Mouse (Mus musculus): ENCODE measurements at regions not wholly inside any gene's neighbourhood (a gene's known extent, or its start where the extent isn't known, plus 50 kb on each side); places are given as distances from the start of the nearest gene placed in this dataset.

DNA sequence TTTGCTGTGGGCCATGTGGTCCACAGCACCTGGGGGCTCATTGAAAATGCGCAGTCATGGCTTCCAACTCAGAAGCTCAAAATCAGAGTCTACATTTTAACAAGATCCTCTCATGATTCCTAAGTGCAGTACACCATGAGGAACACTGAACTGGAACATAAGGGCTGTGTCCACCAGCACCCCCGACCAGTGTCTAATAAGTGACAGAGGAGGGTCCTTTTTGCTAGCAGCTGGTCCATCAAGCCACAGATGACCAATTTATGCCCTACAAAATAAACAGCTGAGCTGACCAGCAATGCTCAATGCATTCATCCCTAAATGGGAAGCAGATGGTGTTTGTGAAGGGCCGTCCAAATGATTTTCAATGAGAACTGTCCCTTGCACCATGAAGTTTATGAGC is 1478.7 kb upstream of the Lrrc6 start:
- 82% methylated on average over 3 of the region's 3 CpGs for WGBS
- Histone ChIP-seq H3K4me3 (ENCODE audit: insufficient read depth, low read depth, low read length) (no peak overlapping the region), H3K4me1 (ENCODE audit: control insufficient read depth, insufficient read depth, low read length) (no peaks in the 10 kb centered on the region), H3K27ac (ENCODE audit: insufficient read depth, low read depth, low read length) (no peak overlapping the region)
- no peak for TF ChIP-seq CTCF (IDR thresholded peaks at IDR 0.05; ENCODE audit: insufficient read depth, low read depth, low read length)

GRCm38 (mm10) chr15:67977210-67977609 is 1476.5 kb upstream of the Lrrc6 start:
- Histone ChIP-seq H3K4me1 (ENCODE audit: control insufficient read depth, insufficient read depth, low read length) (no peaks in the 10 kb centered on the region), H3K27ac (ENCODE audit: insufficient read depth, low read depth, low read length) (no peak overlapping the region), H3K4me3 (ENCODE audit: insufficient read depth, low read depth, low read length) (no peak overlapping the region)
- 87% methylated on average over 2 of the region's 2 CpGs for WGBS
- TF ChIP-seq CTCF (IDR thresholded peaks at IDR 0.05; ENCODE audit: insufficient read depth, low read depth, low read length), result no peak

- no peak for TF ChIP-seq CTCF (IDR thresholded peaks at IDR 0.05; ENCODE audit: insufficient read depth, low read depth, low read length)
- TF ChIP-seq POLR2A (IDR thresholded peaks at IDR 0.05; ENCODE audit: insufficient read depth, low read depth, low read length), result no peak
- H3K27ac ChIP-seq (ENCODE audit: insufficient read depth, low read depth, low read length), result no peak overlapping the region
- no peak overlapping the region for H3K4me3 ChIP-seq (ENCODE audit: insufficient read depth, low read depth, low read length)
- 79% methylated on average over 3 of the region's 3 CpGs for WGBS
- no peaks in the 10 kb centered on the region for H3K4me1 ChIP-seq (ENCODE audit: control insufficient read depth, insufficient read depth, low read length)
Measured at GRCm38 (mm10) chr15:67971998-67972397, 1471.3 kb upstream of the Lrrc6 start.

DNA sequence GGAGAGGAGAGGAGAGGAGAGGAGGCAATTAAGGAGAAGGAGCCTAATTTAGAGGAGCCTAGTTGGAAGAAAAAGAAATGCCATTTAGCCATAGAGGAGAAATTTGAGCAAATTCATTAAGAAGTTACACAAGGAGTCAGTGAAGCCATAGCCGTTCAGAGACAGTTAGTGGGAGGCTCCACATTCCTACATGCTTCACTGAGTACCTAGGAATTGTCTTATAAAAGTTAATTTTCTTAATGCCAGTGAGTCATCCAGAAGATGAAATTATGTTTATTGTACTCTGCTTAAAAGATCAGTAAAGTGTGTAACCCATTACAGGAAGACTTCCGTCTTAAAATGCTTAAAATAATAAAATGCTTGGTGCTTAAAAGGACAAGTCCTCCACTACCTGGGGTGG is 1453.5 kb upstream of the Lrrc6 start:
- TF ChIP-seq POLR2A (IDR thresholded peaks at IDR 0.05; ENCODE audit: insufficient read depth, low read depth, low read length) (no peak), CTCF (IDR thresholded peaks at IDR 0.05; ENCODE audit: insufficient read depth, low read depth, low read length) (no peak)
- 46% methylated on average over 2 of the region's 2 CpGs for WGBS
- no peak overlapping the region for H3K27ac ChIP-seq (ENCODE audit: insufficient read depth, low read depth, low read length)
- H3K4me3 ChIP-seq (ENCODE audit: insufficient read depth, low read depth, low read length), result no peak overlapping the region
- H3K4me1 ChIP-seq (ENCODE audit: control insufficient read depth, insufficient read depth, low read length), result no peaks in the 10 kb centered on the region

- Histone ChIP-seq H3K4me3 (ENCODE audit: insufficient read depth, low read depth, low read length) (no peak overlapping the region), H3K27ac (ENCODE audit: insufficient read depth, low read depth, low read length) (no peak overlapping the region), H3K4me1 (ENCODE audit: control insufficient read depth, insufficient read depth, low read length) (no peaks in the 10 kb centered on the region)
- TF ChIP-seq POLR2A (IDR thresholded peaks at IDR 0.05; ENCODE audit: insufficient read depth, low read depth, low read length) (no peak), CTCF (IDR thresholded peaks at IDR 0.05; ENCODE audit: insufficient read depth, low read depth, low read length) (no peak)
- WGBS, result 57% methylated on average over 6 of the region's 6 CpGs
Measured at GRCm38 (mm10) chr15:67950281-67951040, 1449.8 kb upstream of the Lrrc6 start.

DNA sequence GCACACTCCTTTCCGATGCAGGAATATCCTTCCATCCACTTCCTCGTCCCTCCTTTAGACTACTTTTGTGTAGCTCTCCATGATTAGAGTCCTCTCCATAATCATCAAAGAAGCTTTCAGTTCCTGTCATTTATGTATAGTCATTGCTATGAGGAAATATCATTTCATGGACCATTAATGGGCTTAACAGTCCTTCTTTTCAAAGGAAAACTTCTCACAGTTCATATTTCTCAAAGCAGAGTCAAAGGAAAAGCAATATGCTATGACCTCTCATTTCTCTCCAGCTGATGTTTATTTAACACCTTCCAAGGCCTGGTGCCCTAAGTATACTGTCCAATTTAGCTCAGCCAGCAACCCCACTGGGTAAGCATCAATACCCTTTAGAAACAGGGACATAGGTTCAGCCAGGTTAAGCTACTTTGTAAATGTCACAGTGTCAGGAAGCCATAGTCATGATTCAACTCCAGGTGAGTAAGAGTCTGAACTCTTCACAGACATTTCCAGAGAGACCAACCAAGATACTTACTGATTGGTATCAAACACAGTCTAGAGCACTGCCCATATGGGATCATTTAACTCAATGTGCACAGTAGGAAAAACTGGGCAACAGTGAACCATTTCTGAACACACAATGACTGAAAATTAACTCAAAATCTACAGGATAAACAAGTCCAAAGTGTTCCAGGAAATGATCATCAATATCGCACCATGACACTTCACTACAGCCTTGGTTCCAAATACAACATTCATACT is 1443.8 kb upstream of the Lrrc6 start:
- WGBS, result 94% methylated on average over 3 of the region's 3 CpGs
- Histone ChIP-seq H3K4me1 (ENCODE audit: control insufficient read depth, insufficient read depth, low read length) (no peaks in the 10 kb centered on the region), H3K27ac (ENCODE audit: insufficient read depth, low read depth, low read length) (no peak overlapping the region), H3K4me3 (ENCODE audit: insufficient read depth, low read depth, low read length) (no peak overlapping the region)
- no peak for TF ChIP-seq CTCF (IDR thresholded peaks at IDR 0.05; ENCODE audit: insufficient read depth, low read depth, low read length)
- TF ChIP-seq POLR2A (IDR thresholded peaks at IDR 0.05; ENCODE audit: insufficient read depth, low read depth, low read length), result no peak

GRCm38 (mm10) chr15:67943046-67943445 is 1442.3 kb upstream of the Lrrc6 start:
- TF ChIP-seq CTCF (IDR thresholded peaks at IDR 0.05; ENCODE audit: insufficient read depth, low read depth, low read length), result no peak
- TF ChIP-seq POLR2A (IDR thresholded peaks at IDR 0.05; ENCODE audit: insufficient read depth, low read depth, low read length), result no peak
- Histone ChIP-seq H3K27ac (ENCODE audit: insufficient read depth, low read depth, low read length) (no peak overlapping the region), H3K4me3 (ENCODE audit: insufficient read depth, low read depth, low read length) (no peak overlapping the region), H3K4me1 (ENCODE audit: control insufficient read depth, insufficient read depth, low read length) (no peaks in the 10 kb centered on the region)

GRCm38 (mm10) chr15:67940510-67940909 is 1439.8 kb upstream of the Lrrc6 start:
- WGBS, result 56% methylated on average over 1 of the region's 1 CpGs

DNA sequence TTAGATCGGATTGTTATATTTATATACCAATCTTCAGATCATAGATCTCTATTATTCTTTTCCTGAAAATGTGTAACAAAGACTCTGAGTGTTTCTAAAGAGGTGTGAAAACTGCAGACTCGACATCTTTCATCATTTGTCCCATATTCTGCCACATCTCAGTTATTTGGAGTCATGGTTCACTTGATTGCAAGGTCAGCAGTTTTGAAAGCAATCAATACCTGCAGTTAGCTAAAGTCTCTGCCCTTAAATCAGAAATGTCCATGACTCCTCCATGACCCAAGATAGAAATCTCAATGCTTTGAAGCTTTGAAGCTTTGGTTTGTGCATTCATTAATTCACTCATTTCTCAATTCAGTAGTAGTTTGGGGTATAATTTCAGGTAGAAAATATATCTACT is 1424.2 kb upstream of the Lrrc6 start:
- TF ChIP-seq POLR2A (IDR thresholded peaks at IDR 0.05; ENCODE audit: insufficient read depth, low read depth, low read length) (no peak), CTCF (IDR thresholded peaks at IDR 0.05; ENCODE audit: insufficient read depth, low read depth, low read length) (no peak)
- Histone ChIP-seq H3K4me3 (ENCODE audit: insufficient read depth, low read depth, low read length) (no peak overlapping the region), H3K4me1 (ENCODE audit: control insufficient read depth, insufficient read depth, low read length) (no peaks in the 10 kb centered on the region), H3K27ac (ENCODE audit: insufficient read depth, low read depth, low read length) (no peak overlapping the region)
- WGBS, result 91% methylated on average over 2 of the region's 2 CpGs

More at GRCm38 (mm10) chr15:67940510-67940909, 1439.8 kb upstream of the Lrrc6 start:
- H3K4me1 ChIP-seq (ENCODE audit: control insufficient read depth, insufficient read depth, low read length), result no peaks in the 10 kb centered on the region
- TF ChIP-seq POLR2A (IDR thresholded peaks at IDR 0.05; ENCODE audit: insufficient read depth, low read depth, low read length) (no peak), CTCF (IDR thresholded peaks at IDR 0.05; ENCODE audit: insufficient read depth, low read depth, low read length) (no peak)
- no peak overlapping the region for H3K4me3 ChIP-seq (ENCODE audit: insufficient read depth, low read depth, low read length)
- no peak overlapping the region for H3K27ac ChIP-seq (ENCODE audit: insufficient read depth, low read depth, low read length)
